Mouse (Mus musculus): ENCODE results near the gene Endou. TPM values are rescaled to one million over a fixed set of nuclear protein-coding genes. Genes with fewer than 3 reads are reported as not detected.

The Endou gene
- polyA plus RNA-seq, 1 experiment from 2014 or later, result 3.0 TPM

DNA sequence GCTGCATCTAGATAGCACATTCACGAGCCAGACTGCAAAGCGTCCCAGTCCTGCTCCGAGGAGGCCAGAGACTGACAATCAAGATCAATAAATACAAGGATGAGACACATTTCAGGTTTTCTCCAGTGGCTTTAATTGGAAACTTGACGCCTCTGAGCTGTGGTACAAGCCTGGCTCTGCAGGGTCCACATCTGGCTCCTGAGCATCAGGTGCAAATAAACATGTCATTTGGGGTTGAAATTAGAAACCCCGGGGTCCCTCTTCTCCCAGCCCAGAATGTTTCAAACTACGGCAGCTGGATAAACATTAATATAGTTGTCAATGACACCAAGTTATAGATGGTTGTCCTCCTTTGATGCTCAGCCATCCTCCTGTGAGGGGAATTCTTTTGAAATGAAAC lies 20.2 kb downstream of the Endou start:
- 29% methylated on average over 6 of the region's 6 CpGs for WGBS
- no peak overlapping the region for H3K27ac ChIP-seq
- 0 out of 2 replicates have a peak, but pooled peaks have one; percentile 3 for ATAC-seq (ENCODE audit: low FRiP score, low read depth)

GRCm38 (mm10) chr15:97705211-97706050 lies 25.7 kb downstream of the Endou start, which contains the start of gene Rpap3:
Gene Rpap3 (minus strand): TSS chr15:97705825.
- WGBS, result under 1% methylated on average over 66 of the region's 71 CpGs
- peak; percentile 91 for ATAC-seq (ENCODE audit: low FRiP score, low read depth)
- peak within 1 kb of the TSS; percentile 61; the same call in 1 of the 2 replicates for H3K27ac ChIP-seq

More for the DNA sequence above, 20.2 kb downstream of the Endou start:
- H3K4me3 ChIP-seq, result no peak overlapping the region
- no peaks in the 10 kb centered on the region for H3K27me3 ChIP-seq
- H3K9me3 ChIP-seq, result no peaks in the 10 kb centered on the region
- no peaks in the 10 kb centered on the region for H3K36me3 ChIP-seq
- H3K9ac ChIP-seq, result no peak overlapping the region; the same call in 1 of the 2 replicates
- H3K4me1 ChIP-seq, result peaks cover 11% of the 10 kb centered on the region
- no peak overlapping the region for H3K4me2 ChIP-seq (replicated peaks)

GRCm38 (mm10) chr15:97696616-97697015 lies 34.5 kb downstream of the Endou start:
- Histone ChIP-seq H3K27ac (no peak overlapping the region), H3K27me3 (no peaks in the 10 kb centered on the region), H3K9ac (no peak overlapping the region), H3K9me3 (no peaks in the 10 kb centered on the region), H3K4me3 (no peak overlapping the region), H3K4me2 (replicated peaks) (no peak overlapping the region), H3K4me1 (no peaks in the 10 kb centered on the region), H3K36me3 (peaks cover 86% of the 10 kb centered on the region)
- ATAC-seq (ENCODE audit: low FRiP score, low read depth), result no peak
- WGBS, result 91% methylated on average over 10 of the region's 10 CpGs

More at GRCm38 (mm10) chr15:97705211-97706050, 25.7 kb downstream of the Endou start, which contains the start of gene Rpap3:
- peak within 1 kb of the TSS; percentile 94 for H3K4me3 ChIP-seq
- H3K9ac ChIP-seq, result peak within 1 kb of the TSS; percentile 97
- peak within 1 kb of the TSS; percentile 75 for H3K4me2 ChIP-seq (replicated peaks)
- H3K4me1 ChIP-seq, result peaks cover 17% of the 10 kb centered on the region
- no peaks in the 10 kb centered on the region for H3K27me3 ChIP-seq
- H3K9me3 ChIP-seq, result no peaks in the 10 kb centered on the region
- peaks cover 25% of the 10 kb centered on the region for H3K36me3 ChIP-seq

GRCm38 (mm10) chr15:97693411-97693810 lies 37.7 kb downstream of the Endou start:
- H3K27ac ChIP-seq, result no peak overlapping the region
- no peak overlapping the region for H3K4me3 ChIP-seq
- no peak for ATAC-seq (ENCODE audit: low FRiP score, low read depth)
- 85% methylated on average over 5 of the region's 5 CpGs for WGBS
- H3K36me3 ChIP-seq, result peaks cover 79% of the 10 kb centered on the region
- H3K4me1 ChIP-seq, result no peaks in the 10 kb centered on the region
- H3K9ac ChIP-seq, result no peak overlapping the region
- no peaks in the 10 kb centered on the region for H3K9me3 ChIP-seq
- H3K4me2 ChIP-seq (replicated peaks), result no peak overlapping the region
- H3K27me3 ChIP-seq, result no peaks in the 10 kb centered on the region

DNA sequence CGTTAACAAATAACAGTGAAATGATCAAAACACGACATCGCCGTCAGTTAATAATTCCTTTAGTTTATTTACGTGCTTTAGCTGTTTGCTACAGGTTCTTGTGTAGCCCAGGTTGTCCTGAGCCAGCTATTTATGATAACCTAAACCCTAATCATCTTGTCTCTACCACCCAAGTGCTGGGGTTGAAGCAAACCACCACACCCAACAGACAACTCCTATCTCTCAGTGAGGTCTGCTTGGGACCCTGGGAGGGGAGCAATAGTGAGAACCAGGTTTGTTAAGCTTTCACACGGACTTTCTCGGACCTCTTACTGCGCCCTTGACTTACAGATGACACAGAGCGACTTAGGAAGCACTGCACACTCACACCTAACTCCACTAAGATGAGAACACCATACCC lies 47.0 kb downstream of the Endou start:
- peaks cover 90% of the 10 kb centered on the region for H3K36me3 ChIP-seq
- ATAC-seq (ENCODE audit: low FRiP score, low read depth), result no peak
- 94% methylated on average over 9 of the region's 9 CpGs for WGBS

DNA sequence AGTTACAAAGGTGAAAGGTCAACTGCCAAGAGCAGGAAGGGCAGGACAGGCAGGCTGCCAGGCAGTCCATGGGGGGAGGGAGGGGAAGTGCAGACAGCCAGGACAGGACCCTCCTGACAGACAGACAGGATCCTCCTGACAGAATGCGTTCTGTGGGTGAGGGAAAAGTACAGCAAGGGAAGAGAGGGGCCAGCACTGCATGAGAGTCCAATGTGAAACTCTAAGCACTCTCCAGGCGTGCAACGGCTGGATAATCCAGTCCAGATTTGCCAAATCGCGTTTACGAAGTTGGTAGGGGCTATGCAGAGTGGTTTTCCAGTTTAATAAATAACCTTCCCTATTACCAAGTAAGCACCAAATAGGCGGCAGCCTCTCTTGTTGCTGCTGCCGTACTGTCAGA lies 49.1 kb downstream of the Endou start:
- no peak overlapping the region for H3K9ac ChIP-seq
- no peak overlapping the region for H3K4me3 ChIP-seq
- no peak overlapping the region for H3K4me2 ChIP-seq (replicated peaks)
- H3K27ac ChIP-seq, result no peak overlapping the region
- H3K27me3 ChIP-seq, result no peaks in the 10 kb centered on the region
- H3K9me3 ChIP-seq, result no peaks in the 10 kb centered on the region
- H3K36me3 ChIP-seq, result peaks cover 89% of the 10 kb centered on the region
- no peaks in the 10 kb centered on the region for H3K4me1 ChIP-seq
- 67% methylated on average over 8 of the region's 8 CpGs for WGBS
- no peak for ATAC-seq (ENCODE audit: low FRiP score, low read depth)

More for the DNA sequence above, 47.0 kb downstream of the Endou start:
- Histone ChIP-seq H3K27ac (no peak overlapping the region), H3K9ac (no peak overlapping the region), H3K4me2 (replicated peaks) (no peak overlapping the region), H3K27me3 (no peaks in the 10 kb centered on the region), H3K4me1 (no peaks in the 10 kb centered on the region), H3K9me3 (no peaks in the 10 kb centered on the region), H3K4me3 (no peak overlapping the region)

GRCm38 (mm10) chr15:97679991-97680681 lies 51.0 kb downstream of the Endou start:
- Histone ChIP-seq H3K27ac (no peak overlapping the region), H3K4me2 (replicated peaks) (no peak overlapping the region), H3K9me3 (no peaks in the 10 kb centered on the region), H3K36me3 (peaks cover 87% of the 10 kb centered on the region), H3K9ac (no peak overlapping the region), H3K27me3 (no peaks in the 10 kb centered on the region), H3K4me1 (no peaks in the 10 kb centered on the region), H3K4me3 (no peak overlapping the region)
- ATAC-seq (ENCODE audit: low FRiP score, low read depth), result no peak
- WGBS, result 89% methylated on average over 18 of the region's 18 CpGs

- no peaks in the 10 kb centered on the region for H3K9me3 ChIP-seq
- H3K4me3 ChIP-seq, result no peak overlapping the region
- no peaks in the 10 kb centered on the region for H3K27me3 ChIP-seq
- WGBS, result 90% methylated on average over 3 of the region's 3 CpGs
- no peak overlapping the region for H3K9ac ChIP-seq
- H3K27ac ChIP-seq, result no peak overlapping the region
- ATAC-seq (ENCODE audit: low FRiP score, low read depth), result no peak
- peaks cover 85% of the 10 kb centered on the region for H3K36me3 ChIP-seq
- H3K4me1 ChIP-seq, result no peaks in the 10 kb centered on the region
- no peak overlapping the region for H3K4me2 ChIP-seq (replicated peaks)
These were observed 53.8 kb downstream of the Endou start for GRCm38 (mm10) chr15:97677341-97677740.

DNA sequence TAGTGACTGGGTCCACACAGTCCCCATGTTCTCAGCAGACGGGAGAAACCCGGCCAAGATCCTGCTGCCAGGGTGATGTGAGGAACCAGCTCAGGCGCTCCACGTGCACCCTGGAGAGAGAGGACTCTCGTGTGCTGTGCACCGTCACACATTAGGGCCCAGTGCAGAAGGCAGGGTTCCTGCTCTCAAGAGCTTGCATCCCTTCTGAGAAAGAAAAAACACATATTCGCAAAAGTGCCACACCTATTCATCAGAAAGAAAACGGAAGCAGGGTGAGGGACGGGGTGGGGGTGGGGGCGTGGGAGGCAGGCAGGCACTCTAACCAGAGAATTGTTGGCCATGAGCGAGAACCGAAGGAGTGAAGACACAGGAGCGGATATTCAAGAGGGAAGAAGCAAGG lies 55.2 kb downstream of the Endou start:
- Histone ChIP-seq H3K9me3 (no peaks in the 10 kb centered on the region), H3K4me2 (replicated peaks) (no peak overlapping the region), H3K36me3 (peaks cover 74% of the 10 kb centered on the region), H3K27ac (no peak overlapping the region), H3K9ac (no peak overlapping the region), H3K27me3 (no peaks in the 10 kb centered on the region), H3K4me1 (no peaks in the 10 kb centered on the region), H3K4me3 (no peak overlapping the region)
- ATAC-seq (ENCODE audit: low FRiP score, low read depth), result no peak
- 92% methylated on average over 13 of the region's 13 CpGs for WGBS

DNA sequence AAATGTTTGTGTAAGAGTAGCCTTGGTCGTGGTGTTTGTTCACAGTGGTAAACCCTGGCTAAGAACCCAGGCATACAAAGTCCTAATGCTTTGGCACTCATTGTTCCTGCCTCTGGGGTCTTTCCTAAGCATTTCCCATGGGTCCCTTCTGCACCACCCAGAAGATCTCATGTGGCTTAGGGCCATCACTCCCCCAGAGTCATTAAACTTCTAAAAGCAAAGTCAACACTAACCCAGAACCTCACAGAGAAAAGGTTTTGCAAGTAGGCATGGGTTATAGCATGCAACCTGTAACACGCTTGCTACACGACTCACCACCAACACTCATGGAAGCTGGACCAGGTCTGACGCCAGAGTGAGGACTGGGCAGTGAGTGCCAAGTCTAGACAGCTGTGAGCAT lies 56.7 kb downstream of the Endou start:
- Histone ChIP-seq H3K27me3 (no peaks in the 10 kb centered on the region), H3K4me1 (no peaks in the 10 kb centered on the region), H3K9me3 (no peaks in the 10 kb centered on the region), H3K4me3 (no peak overlapping the region), H3K36me3 (peaks cover 62% of the 10 kb centered on the region), H3K27ac (no peak overlapping the region), H3K9ac (no peak overlapping the region), H3K4me2 (replicated peaks) (no peak overlapping the region)
- no peak for ATAC-seq (ENCODE audit: low FRiP score, low read depth)
- WGBS, result 94% methylated on average over 4 of the region's 4 CpGs

DNA sequence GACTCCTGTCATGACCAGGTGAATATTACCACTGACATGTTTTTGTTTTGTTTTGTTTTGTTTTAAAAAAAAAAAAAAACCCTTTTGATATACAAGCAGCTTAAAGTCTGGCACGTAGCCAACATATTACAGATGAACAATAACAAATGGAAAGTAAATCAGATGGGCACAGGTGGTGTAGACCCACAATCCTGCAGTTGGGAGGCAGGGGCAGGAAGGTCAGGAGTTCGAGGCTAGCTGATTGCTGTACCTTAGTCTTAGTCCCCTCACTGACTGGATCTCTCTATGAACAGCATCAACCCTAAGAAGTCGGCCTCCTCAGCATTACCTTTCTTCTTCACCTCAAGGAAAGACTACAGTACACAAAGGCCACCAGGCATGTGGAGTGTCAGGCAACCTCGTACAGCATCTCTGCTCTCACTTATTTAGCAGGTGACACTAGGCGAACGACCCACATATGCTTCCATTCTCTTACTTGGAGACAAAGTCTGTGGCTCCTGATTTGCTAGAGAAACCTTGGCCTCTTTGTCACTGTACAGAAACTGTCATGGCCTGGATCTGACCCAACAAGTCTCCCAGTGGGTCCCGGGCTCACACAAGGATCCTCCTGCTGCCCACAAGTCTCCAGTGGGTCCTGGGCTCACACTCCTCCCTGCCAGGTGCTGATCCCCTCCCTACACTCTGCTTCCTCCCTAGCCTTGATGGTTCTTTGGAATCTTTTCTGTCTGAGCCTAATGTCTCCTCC lies 57.7 kb downstream of the Endou start:
- Histone ChIP-seq H3K4me3 (no peak overlapping the region), H3K36me3 (peaks cover 59% of the 10 kb centered on the region)

More for the DNA sequence above, 57.7 kb downstream of the Endou start:
- no peaks in the 10 kb centered on the region for H3K9me3 ChIP-seq
- no peak overlapping the region for H3K9ac ChIP-seq
- H3K4me2 ChIP-seq (replicated peaks), result no peak overlapping the region
- ATAC-seq (ENCODE audit: low FRiP score, low read depth), result no peak
- H3K4me1 ChIP-seq, result no peaks in the 10 kb centered on the region
- H3K27ac ChIP-seq, result no peak overlapping the region
- WGBS, result 89% methylated on average over 7 of the region's 7 CpGs
- H3K27me3 ChIP-seq, result no peaks in the 10 kb centered on the region
